Comparison of ENCODE assay signal across 10 mouse cellular contexts in the genomic region with DNA sequence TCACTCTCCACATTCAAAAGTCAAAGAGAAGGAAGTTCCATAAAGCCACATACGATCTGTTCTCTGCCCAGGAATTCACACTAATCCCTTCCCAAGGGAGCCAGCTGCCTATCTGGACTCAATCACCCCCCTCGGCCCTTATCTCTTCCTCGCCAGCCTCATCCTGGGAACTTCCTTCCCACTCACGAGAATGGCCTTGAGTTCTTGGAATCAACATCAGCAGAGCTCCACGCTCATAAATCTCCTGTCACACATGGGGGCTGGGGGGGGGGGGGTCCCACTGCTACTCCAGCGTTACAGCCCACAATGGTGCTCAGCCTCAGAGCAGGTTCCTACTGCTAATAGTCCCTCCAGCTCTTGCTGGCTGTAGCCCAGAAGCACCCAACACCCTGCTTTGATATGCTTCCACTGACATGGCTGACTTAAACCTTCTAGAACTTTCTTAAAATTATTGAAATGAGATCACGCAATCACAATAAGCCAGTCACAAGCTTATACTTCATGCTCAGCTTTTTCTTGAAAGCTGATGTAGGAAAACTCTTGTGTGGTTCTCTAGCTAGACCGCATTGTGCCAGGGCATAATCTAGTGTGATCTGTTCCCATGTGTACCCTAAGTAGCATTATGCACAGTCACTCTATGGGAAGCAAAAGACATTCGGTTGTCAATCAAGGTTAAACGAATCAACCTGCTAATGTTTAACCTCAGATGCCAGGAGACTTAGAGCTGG.
DNase-seq lines count a peak whose midpoint lies in the region; ATAC-seq lines count a peak whose summit lies in the region.
"Had no signal": no experiment of that assay in that cellular context is flagged by ENCODE, and none has a peak within 500 bp of the region (broad histone marks: within the 10 kb centered on the region; RNA-seq: fewer than 3 reads in every experiment).

No protein-coding gene starts in this region.

- H3K9ac ChIP-seq in kidney, embryonic 14.5 days (ENCODE audit: low read depth, low read length), result no peak overlapping the region

- no peaks in the 10 kb centered on the region for H3K27me3 ChIP-seq in kidney, embryonic 14.5 days (ENCODE audit: control insufficient read depth, insufficient read depth, low read length)

- H3K9me3 ChIP-seq in kidney, embryonic 14.5 days (ENCODE audit: control insufficient read depth, low read length), result no peaks in the 10 kb centered on the region
- H3K9me3 ChIP-seq: G1E had no signal

- no peak overlapping the region for H3K4me3 ChIP-seq in kidney, embryonic 14.5 days (ENCODE audit: low read length)

- H3K27ac ChIP-seq in kidney, embryonic 14.5 days (ENCODE audit: low read depth, low read length), result peak overlapping the region; percentile 45; the same call in 1 of the 2 replicates

- peaks cover 82% of the 10 kb centered on the region for H3K36me3 ChIP-seq in kidney, embryonic 14.5 days (ENCODE audit: control insufficient read depth, insufficient read depth, low read length)
- H3K36me3 ChIP-seq: G1E had no signal

- peak; percentile 71 for DNase-seq in adrenal gland, postnatal 14 days
- DNase-seq in adrenal gland, postnatal 10 days, result no peak
- DNase-seq in adrenal gland, postnatal 36 days, result peak; percentile 58 to 72
- peak; percentile 64 for DNase-seq in lung, postnatal 10 days
- DNase-seq in left cerebral cortex, postnatal 4 days, result no peak
- DNase-seq in cerebellum, adult 8-10 months, result no peak
- no peak for DNase-seq in thymus, postnatal 4 days
- DNase-seq: heart, postnatal 14 days had no signal

- 45% methylated on average over 10 of the region's 10 CpGs for WGBS in kidney, embryonic 14.5 days

- H3K4me1 ChIP-seq in kidney, embryonic 14.5 days (ENCODE audit: control insufficient read depth, insufficient read depth, low read length), result peaks cover 11% of the 10 kb centered on the region; the same call in 1 of the 2 replicates

- no peak overlapping the region for H3K4me2 ChIP-seq in kidney, embryonic 14.5 days (replicated peaks; ENCODE audit: low read depth, low read length)

- peak; percentile 55 for ATAC-seq in kidney, embryonic 14.5 days (ENCODE audit: low FRiP score, low TSS enrichment)

- intact Hi-C loops in left cerebral cortex, postnatal 4 days (cut with DNase I), result no loop called here

Comparison
In these comparisons a context has a peak if more than half of its experiments do, and no peak if none do; other contexts are left out.
1. DNase-seq: peak in adrenal gland, postnatal 14 days (single experiment), adrenal gland, postnatal 36 days (2 of 2) and lung, postnatal 10 days (single experiment); none in adrenal gland, postnatal 10 days (single experiment), left cerebral cortex, postnatal 4 days (single experiment), cerebellum, adult 8-10 months (single experiment) and thymus, postnatal 4 days (single experiment).